Mouse (Mus musculus): ENCODE measurements around the gene Tnip1.

DNA sequence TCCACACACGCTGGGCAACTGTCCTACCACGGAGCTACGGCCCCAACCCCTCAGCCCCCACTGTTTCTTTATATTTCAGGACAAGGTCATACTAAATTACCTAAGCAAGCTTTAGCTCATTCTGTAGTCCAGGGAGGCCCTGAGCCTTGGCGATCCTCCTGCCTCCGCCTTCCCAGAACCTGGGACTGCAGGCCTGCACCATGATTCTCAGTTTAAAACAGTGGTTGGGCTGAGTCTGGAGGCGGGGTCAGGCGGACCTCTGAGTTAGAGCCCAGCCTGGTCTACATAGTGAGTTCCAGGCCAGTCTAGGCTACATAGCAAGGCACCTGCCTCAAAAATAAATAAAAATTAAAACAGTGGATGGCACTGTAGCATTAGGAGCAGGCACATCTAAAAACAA lies 40.9 kb downstream of the Tnip1 start:
- TF ChIP-seq GATA1 (IDR thresholded peaks at IDR 0.05; ENCODE audit: borderline replicate concordance, low read length): no peak
- TF ChIP-seq FLI1 (IDR thresholded peaks at IDR 0.05; ENCODE audit: low read length): no peak

Data from megakaryocyte, embryonic 14.5 days (primary cell).